Mouse (Mus musculus) CH12.LX (cell line): ENCODE measurements around the gene Gm40193. TPM values are rescaled to one million over a fixed set of nuclear protein-coding genes. Genes with fewer than 3 reads are reported as not detected.
A peak's percentile ranks its signal among the peaks of the same experiment; 100 is the strongest.

ENCODE experiments used
- DNase-seq: peaks from one replicate; pipeline ENCODE4 v3.0.0-alpha.2; 2013; ENCODE audit errors: extremely low read depth
- H3K27ac ChIP-seq: 2 replicates; pipeline ENCODE4 v1.5.1; 2012; ENCODE audit warnings: low read depth, mild to moderate bottlenecking, control low read depth, moderate library complexity; ENCODE audit not compliant: insufficient read depth
- H3K27me3 ChIP-seq: replicated peaks from 2 replicates; pipeline ENCODE3; 2012; ENCODE audit warnings: inconsistent platforms
- H3K36me3 ChIP-seq, 2 experiments: replicated peaks in 1 of 2; 2 replicates each; pipeline versions ENCODE3 to v1.6.1; 2012; ENCODE audit warnings: inconsistent platforms in 1 of 2, low read length in 1 of 2, mild to moderate bottlenecking in 1 of 2, mixed read lengths in 1 of 2, moderate library complexity in 1 of 2; ENCODE audit not compliant: control insufficient read depth in 1 of 2, insufficient read depth in 1 of 2
- H3K4me1 ChIP-seq, 2 experiments: 2 replicates each; pipeline ENCODE4 v1.6.1; 2012; ENCODE audit warnings: inconsistent platforms in 1 of 2, moderate library complexity in 1 of 2; ENCODE audit not compliant: insufficient read depth in 2 of 2, control insufficient read depth in 1 of 2
- H3K4me2 ChIP-seq: 2 replicates; pipeline ENCODE4 v1.6.1; 2012; ENCODE audit warnings: low read depth, mild to moderate bottlenecking, control low read depth; ENCODE audit not compliant: poor library complexity, insufficient read depth, severe bottlenecking
- H3K4me3 ChIP-seq, 3 experiments: fragments of 150-350 bp in 1 of 3; sonication (generic) in 1 of 3; replicated peaks in 1 of 3; 2 replicates each; pipeline versions ENCODE3 to v1.5.1; 2011 to 2012; ENCODE audit warnings: low read depth in 2 of 3, low read length in 2 of 3, mild to moderate bottlenecking in 2 of 3, moderate library complexity in 2 of 3, control low read depth in 1 of 3, improper control_type of control experiment in 1 of 3, inconsistent platforms in 1 of 3, mixed read lengths in 1 of 3; ENCODE audit not compliant: poor library complexity in 1 of 3
- H3K79me2 ChIP-seq: replicated peaks from 2 replicates; pipeline ENCODE4 v1.6.1; 2012; ENCODE audit warnings: mild to moderate bottlenecking, moderate library complexity; ENCODE audit not compliant: control insufficient read depth, poor library complexity, insufficient read depth, severe bottlenecking; ENCODE audit errors: extremely low read depth
- H3K9ac ChIP-seq: 2 replicates; pipeline ENCODE4 v1.6.1; 2012; ENCODE audit warnings: low read depth, mild to moderate bottlenecking, control low read depth, moderate library complexity; ENCODE audit not compliant: insufficient read depth
- H3K9me3 ChIP-seq: replicated peaks from 2 replicates; pipeline ENCODE3; 2012; ENCODE audit warnings: low read length, inconsistent platforms, mixed read lengths
- BHLHE40 ChIP-seq: IDR thresholded peaks from 2 replicates; pipeline ENCODE4 v1.6.1; 2011; ENCODE audit warnings: mild to moderate bottlenecking, low read depth, low read length, improper control_type of control experiment
- CHD1 ChIP-seq: IDR thresholded peaks from 2 replicates; pipeline ENCODE4 v1.6.1; 2012; ENCODE audit warnings: low read depth, low read length, improper control_type of control experiment, inconsistent platforms
- CHD2 ChIP-seq: IDR thresholded peaks from 2 replicates; pipeline ENCODE4 v1.6.1; 2011; ENCODE audit warnings: low read length, improper control_type of control experiment
- E2F4 ChIP-seq: IDR thresholded peaks from 2 replicates; pipeline ENCODE4 v1.6.1; 2011; ENCODE audit warnings: low read depth, low read length, improper control_type of control experiment; ENCODE audit not compliant: insufficient replicate concordance
- ELF1 ChIP-seq: IDR thresholded peaks from 2 replicates; pipeline ENCODE4 v1.6.1; 2014; ENCODE audit warnings: low read depth, mild to moderate bottlenecking, inconsistent platforms, low read length, improper control_type of control experiment
- EP300 ChIP-seq: IDR thresholded peaks from 2 replicates; pipeline ENCODE4 v1.6.1; 2011; ENCODE audit warnings: low read length, improper control_type of control experiment
- ETS1 ChIP-seq: conservative IDR thresholded peaks from 2 replicates; pipeline ENCODE4 v1.6.1; 2012; ENCODE audit warnings: low read depth, mild to moderate bottlenecking, inconsistent platforms, low read length, improper control_type of control experiment, moderate library complexity
- GABPA ChIP-seq: IDR thresholded peaks from 2 replicates; pipeline ENCODE4 v1.6.1; 2012; ENCODE audit warnings: low read depth, low read length, improper control_type of control experiment, inconsistent platforms; ENCODE audit not compliant: insufficient replicate concordance
- HCFC1 ChIP-seq: IDR thresholded peaks from 2 replicates; pipeline ENCODE4 v1.6.1; 2012; ENCODE audit warnings: low read depth, mild to moderate bottlenecking, inconsistent platforms, low read length, improper control_type of control experiment
- IRF4 ChIP-seq: IDR thresholded peaks from 2 replicates; pipeline ENCODE4 v1.6.1; 2014; ENCODE audit warnings: low read depth, mild to moderate bottlenecking, inconsistent platforms, low read length, improper control_type of control experiment
- JUN ChIP-seq: IDR thresholded peaks from 2 replicates; pipeline ENCODE4 v1.6.1; 2011; ENCODE audit warnings: low read depth, mild to moderate bottlenecking, low read length, improper control_type of control experiment, moderate library complexity; ENCODE audit not compliant: insufficient read depth
- JUND ChIP-seq: conservative IDR thresholded peaks from 2 replicates; pipeline ENCODE4 v1.6.1; 2011; ENCODE audit warnings: low read depth, low read length, improper control_type of control experiment
- KAT2A ChIP-seq: IDR thresholded peaks from 2 replicates; pipeline ENCODE4 v1.6.1; 2012; ENCODE audit warnings: low read length, improper control_type of control experiment, inconsistent platforms; ENCODE audit not compliant: insufficient replicate concordance
- MAFK ChIP-seq: IDR thresholded peaks from 2 replicates; pipeline ENCODE4 v1.6.1; 2011; ENCODE audit warnings: low read length, improper control_type of control experiment; ENCODE audit not compliant: insufficient replicate concordance
- MAX ChIP-seq: IDR thresholded peaks from 2 replicates; pipeline ENCODE4 v1.6.1; 2011; ENCODE audit warnings: low read length, improper control_type of control experiment
- MAZ ChIP-seq: IDR thresholded peaks from 2 replicates; pipeline ENCODE4 v1.6.1; 2012; ENCODE audit warnings: low read depth, mild to moderate bottlenecking, inconsistent platforms, low read length, improper control_type of control experiment, moderate library complexity
- MEF2A ChIP-seq: IDR thresholded peaks from 2 replicates; pipeline ENCODE4 v1.6.1; 2014; ENCODE audit warnings: low read depth, mild to moderate bottlenecking, inconsistent platforms, low read length, improper control_type of control experiment, borderline replicate concordance
- MXI1 ChIP-seq: IDR thresholded peaks from 2 replicates; pipeline ENCODE4 v1.6.1; 2011; ENCODE audit warnings: mild to moderate bottlenecking, low read depth, low read length, improper control_type of control experiment
- MYC ChIP-seq: IDR thresholded peaks from 2 replicates; pipeline ENCODE4 v1.6.1; 2011; ENCODE audit warnings: low read depth, mild to moderate bottlenecking, improper control_type of control experiment, low read length
- NELFE ChIP-seq: IDR thresholded peaks from 2 replicates; pipeline ENCODE4 v1.6.1; 2011; ENCODE audit warnings: low read depth, low read length, improper control_type of control experiment
- NRF1 ChIP-seq: IDR thresholded peaks from 2 replicates; pipeline ENCODE4 v1.6.1; 2014; ENCODE audit warnings: low read depth, mild to moderate bottlenecking, inconsistent platforms, low read length, improper control_type of control experiment, moderate library complexity
- PAX5 ChIP-seq: IDR thresholded peaks from 2 replicates; pipeline ENCODE4 v1.6.1; 2012; ENCODE audit warnings: low read length, inconsistent platforms, mixed read lengths
- POLR2A ChIP-seq: IDR thresholded peaks from 2 replicates; pipeline ENCODE4 v1.6.1; 2011; ENCODE audit warnings: low read depth, mild to moderate bottlenecking, improper control_type of control experiment, low read length
- POLR2AphosphoS2 ChIP-seq: IDR thresholded peaks from 2 replicates; pipeline ENCODE4 v1.6.1; 2011; ENCODE audit warnings: low read depth, low read length, improper control_type of control experiment
- RAD21 ChIP-seq: IDR thresholded peaks from 2 replicates; pipeline ENCODE4 v1.6.1; 2011; ENCODE audit warnings: low read depth, mild to moderate bottlenecking, low read length, improper control_type of control experiment, moderate library complexity
- RCOR1 ChIP-seq: conservative IDR thresholded peaks from 2 replicates; pipeline ENCODE4 v1.6.1; 2012; ENCODE audit warnings: low read depth, mild to moderate bottlenecking, inconsistent platforms, low read length, improper control_type of control experiment
- SIN3A ChIP-seq: IDR thresholded peaks from 2 replicates; pipeline ENCODE4 v1.6.1; 2012; ENCODE audit warnings: low read length, improper control_type of control experiment, inconsistent platforms
- SMC3 ChIP-seq: IDR thresholded peaks from 2 replicates; pipeline ENCODE4 v1.6.1; 2011; ENCODE audit warnings: low read depth, low read length, improper control_type of control experiment
- TBP ChIP-seq: conservative IDR thresholded peaks from 2 replicates; pipeline ENCODE4 v1.6.1; 2011; ENCODE audit warnings: low read depth, low read length, improper control_type of control experiment
- TCF12 ChIP-seq: IDR thresholded peaks from 2 replicates; pipeline ENCODE4 v1.6.1; 2014; ENCODE audit warnings: low read depth, mild to moderate bottlenecking, inconsistent platforms, low read length, improper control_type of control experiment
- UBTF ChIP-seq: IDR thresholded peaks from 2 replicates; pipeline ENCODE4 v1.6.1; 2012; ENCODE audit warnings: low read depth, mild to moderate bottlenecking, inconsistent platforms, low read length, improper control_type of control experiment, moderate library complexity
- USF1 ChIP-seq: IDR thresholded peaks from 2 replicates; pipeline ENCODE4 v1.6.1; 2014; ENCODE audit warnings: low read depth, mild to moderate bottlenecking, inconsistent platforms, low read length, improper control_type of control experiment
- USF2 ChIP-seq: conservative IDR thresholded peaks from 2 replicates; pipeline ENCODE4 v1.6.1; 2011; ENCODE audit warnings: low read depth, low read length, improper control_type of control experiment
- ZC3H11A ChIP-seq: IDR thresholded peaks from 2 replicates; pipeline ENCODE4 v1.6.1; 2012; ENCODE audit warnings: low read depth, mild to moderate bottlenecking, inconsistent platforms, low read length, improper control_type of control experiment
- ZKSCAN1 ChIP-seq: IDR thresholded peaks from 2 replicates; pipeline ENCODE4 v1.6.1; 2012; ENCODE audit warnings: low read depth, inconsistent platforms, low read length, improper control_type of control experiment, borderline replicate concordance
- ZMIZ1 ChIP-seq: IDR thresholded peaks from 2 replicates; pipeline ENCODE4 v1.6.1; 2012; ENCODE audit warnings: low read depth, mild to moderate bottlenecking, inconsistent platforms, low read length, improper control_type of control experiment
- ZNF384 ChIP-seq: IDR thresholded peaks from 2 replicates; pipeline ENCODE4 v1.6.1; 2012; ENCODE audit warnings: low read depth, low read length, improper control_type of control experiment, inconsistent platforms
- dilution Hi-C: fragments of 300-500 bp; cut with MboI; formaldehyde crosslinking; loops from 2 replicates; pipeline ENCODE4 v1.14.3; 2020; ENCODE audit warnings: low sequenced_read_pairs; ENCODE audit not compliant: extremely low pct_unique_long_range_greater_than_20kb, extremely low pct_ligation_motif_present
- in situ Hi-C: fragments of 300-500 bp; cut with MboI; formaldehyde crosslinking; loops from 3 replicates; pipeline ENCODE4 v1.14.3; 2019; ENCODE audit warnings: low sequenced_read_pairs, low pct_ligation_motif_present, low pct_unique_long_range_greater_than_20kb, mixed read lengths
- polyA plus RNA-seq: library from polyadenylated mRNA; unstranded; fragments of >175 nt; gene quantifications from 2 replicates; pipeline ENCODE4 v1.2.1, GENCODE M21; 2012; ENCODE audit warnings: low read depth; ENCODE audit not compliant: insufficient read length
- total RNA-seq, 2 experiments: library from RNA; depleted of rRNA; stranded (reverse); fragments of 300-350 nt in 1 of 2; fragments of >200 nt in 1 of 2; gene quantifications; 2 replicates each; pipeline ENCODE4 v1.2.3; 2012 to 2014

Gm40193 gene
- total and polyA plus RNA-seq, 3 experiments, result not detected

- in situ Hi-C loops, result no loop called here
- dilution Hi-C loops, result no loop called here
Observed at GRCm38 (mm10) chr11:70512709-70513342, 19.9 kb downstream of the Gm40193 start.

GRCm38 (mm10) chr11:70511825-70512224 lies 20.9 kb downstream of the Gm40193 start:
- DNase-seq, result no peak
- dilution Hi-C loops, result no loop called here

More at GRCm38 (mm10) chr11:70512709-70513342, 19.9 kb downstream of the Gm40193 start:
- H3K27ac ChIP-seq, result peak overlapping the region; percentile 79
- no peaks in the 10 kb centered on the region for H3K27me3 ChIP-seq
- peak overlapping the region; percentile 70 for H3K4me2 ChIP-seq
- DNase-seq, result peak; percentile 75
- peak overlapping the region; percentile 0 to 22 (median 22) for H3K4me3 ChIP-seq
- H3K9ac ChIP-seq, result peak overlapping the region; percentile 56
- no peaks in the 10 kb centered on the region for H3K9me3 ChIP-seq
- no peaks in the 10 kb centered on the region for H3K79me2 ChIP-seq
- no peaks in the 10 kb centered on the region for H3K36me3 ChIP-seq
- no peak for TF ChIP-seq NRF1
- TF ChIP-seq MXI1, result no peak
- 0 out of 2 replicates have a peak, but pooled peaks have one; percentile 5 for TF ChIP-seq NELFE
- TF ChIP-seq TBP, result no peak
- peak; percentile 84 for TF ChIP-seq IRF4
- TF ChIP-seq TCF12, result peak; percentile 70; the same call in 1 of the 2 replicates
- TF ChIP-seq MAFK, result peak; percentile 66; the same call in 1 of the 2 replicates
- no peak for TF ChIP-seq ZNF384
- peak; percentile 41; the same call in 1 of the 2 replicates for TF ChIP-seq JUND
- no peak for TF ChIP-seq POLR2AphosphoS2
- no peak; the same call in 1 of the 2 replicates for TF ChIP-seq POLR2A
- no peak for TF ChIP-seq USF1
- TF ChIP-seq SMC3, result no peak; the same call in 1 of the 2 replicates
- TF ChIP-seq SIN3A, result peak; percentile 79
- 0 out of 2 replicates have a peak, but pooled peaks have one; percentile 55 for TF ChIP-seq ZMIZ1
- no peak for TF ChIP-seq RAD21
- no peak for TF ChIP-seq JUN
- TF ChIP-seq MAZ, result peak; percentile 76
- peak; percentile 34; the same call in 1 of the 2 replicates for TF ChIP-seq HCFC1
- peak; percentile 78; the same call in 1 of the 2 replicates for TF ChIP-seq RCOR1
- TF ChIP-seq EP300, result peak; percentile 78
- TF ChIP-seq E2F4, result 0 out of 2 replicates have a peak, but pooled peaks have one; percentile 55
- TF ChIP-seq ETS1, result peak; percentile 85
- TF ChIP-seq PAX5, result no peak
- TF ChIP-seq ELF1, result 0 out of 2 replicates have a peak, but pooled peaks have one; percentile 36
- peak; percentile 61; the same call in 1 of the 2 replicates for TF ChIP-seq MAX
- no peak for TF ChIP-seq USF2
- TF ChIP-seq CHD2, result peak; percentile 77
- TF ChIP-seq GABPA, result no peak
- no peak for TF ChIP-seq ZKSCAN1
- peak; percentile 62; the same call in 1 of the 2 replicates for TF ChIP-seq MYC
- peak; percentile 87; the same call in 1 of the 2 replicates for TF ChIP-seq CHD1
- TF ChIP-seq MEF2A, result peak; percentile 87; the same call in 1 of the 2 replicates
- TF ChIP-seq UBTF, result no peak
- TF ChIP-seq KAT2A, result 0 out of 2 replicates have a peak, but pooled peaks have one; percentile 51
- peak; percentile 60 for TF ChIP-seq BHLHE40
- peaks cover 20 to 69% of the 10 kb centered on the region in 2 experiments for H3K4me1 ChIP-seq

More at GRCm38 (mm10) chr11:70511825-70512224, 20.9 kb downstream of the Gm40193 start:
- no peak for TF ChIP-seq ZC3H11A
- TF ChIP-seq KAT2A, result no peak
- no peak for TF ChIP-seq CHD1
- no peak for TF ChIP-seq MYC
- TF ChIP-seq SMC3, result no peak
- no peak for TF ChIP-seq JUN
- TF ChIP-seq ZNF384, result peak; percentile 75
- Histone ChIP-seq H3K79me2 (no peaks in the 10 kb centered on the region), H3K9ac (no peak overlapping the region), H3K36me3 (no peaks in the 10 kb centered on the region), H3K4me2 (0 out of 2 replicates have a peak overlapping the region, but pooled peaks have one; percentile 70), H3K4me1 (peaks cover 20 to 79% of the 10 kb centered on the region in 2 experiments), H3K27me3 (no peaks in the 10 kb centered on the region), H3K27ac (peak overlapping the region; percentile 62; the same call in 1 of the 2 replicates), H3K9me3 (no peaks in the 10 kb centered on the region), H3K4me3 (peak overlapping the region in 1 of 3 experiments; percentile 4)
- in situ Hi-C loops, result no loop called here
